Mouse (Mus musculus) stomach, postnatal 0 days (tissue): ENCODE measurements around the gene N4bp2.

Experiments
- CTCF ChIP-seq: IDR thresholded peaks from 2 replicates; pipeline ENCODE4 v1.5.1; 2016; ENCODE audit warnings: antibody characterized with exemption, low read depth, mild to moderate bottlenecking, moderate library complexity
- EP300 ChIP-seq: optimal IDR thresholded peaks from 2 replicates; pipeline ENCODE3; 2016; ENCODE audit warnings: antibody characterized with exemption

DNA sequence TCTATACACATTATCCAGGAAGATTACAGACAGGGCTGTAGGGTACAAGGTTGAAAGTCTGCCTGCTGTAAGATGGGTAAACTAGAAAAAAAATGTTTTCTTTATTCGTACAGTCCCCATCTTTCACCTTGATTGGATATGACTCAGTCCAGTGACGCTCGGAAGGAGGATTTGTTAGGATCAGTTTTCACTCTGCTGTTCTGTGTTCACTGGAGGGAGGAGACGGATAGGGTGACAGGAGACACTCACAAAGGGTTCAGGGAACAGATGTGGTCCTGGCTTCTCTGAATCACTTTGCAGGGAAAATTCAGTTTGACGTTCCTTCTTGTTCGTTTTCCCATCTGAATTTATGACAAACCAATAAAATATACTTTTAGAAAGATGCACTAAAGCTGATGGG, 74.7 kb downstream of the N4bp2 start:
- TF ChIP-seq CTCF (no peak), EP300 (no peak)
